Mouse (Mus musculus): ENCODE measurements at regions not wholly inside any gene's neighbourhood (a gene's known extent, or its start where the extent isn't known, plus 50 kb on each side); places are given as distances from the start of the nearest gene placed in this dataset.

GRCm38 (mm10) chr9:49980344-49981207 is 181.9 kb upstream of the Ncam1 start:
- TF ChIP-seq POLR2A (IDR thresholded peaks at IDR 0.05; ENCODE audit: borderline replicate concordance, extremely low read depth, insufficient read depth, insufficient read length, poor library complexity, severe bottlenecking), result no peak
- TF ChIP-seq CTCF (IDR thresholded peaks at IDR 0.05; ENCODE audit: borderline replicate concordance, extremely low read depth, insufficient read depth, insufficient read length), result no peak

Measured in brain, embryonic 14.5 days (tissue).